Mouse (Mus musculus) brain, embryonic 18.5 days (tissue): ENCODE measurements around the gene Adam34.
"Not testable (repeated sequence)": the region's sequence is repeated elsewhere in the genome, so short reads cannot be mapped to it uniquely, and the experiment has no call there.

Experiments used
- DNase-seq: peaks from one replicate; pipeline ENCODE4 v3.0.0-alpha.2; 2012; ENCODE audit warnings: low read depth, low spot score

The Adam34 gene

GRCm38 (mm10) chr8:43709949-43710348 is at the start of gene Adam34:
Gene Adam34, minus strand, starts transcription at chr8:43710049.
- no peak for DNase-seq

DNA sequence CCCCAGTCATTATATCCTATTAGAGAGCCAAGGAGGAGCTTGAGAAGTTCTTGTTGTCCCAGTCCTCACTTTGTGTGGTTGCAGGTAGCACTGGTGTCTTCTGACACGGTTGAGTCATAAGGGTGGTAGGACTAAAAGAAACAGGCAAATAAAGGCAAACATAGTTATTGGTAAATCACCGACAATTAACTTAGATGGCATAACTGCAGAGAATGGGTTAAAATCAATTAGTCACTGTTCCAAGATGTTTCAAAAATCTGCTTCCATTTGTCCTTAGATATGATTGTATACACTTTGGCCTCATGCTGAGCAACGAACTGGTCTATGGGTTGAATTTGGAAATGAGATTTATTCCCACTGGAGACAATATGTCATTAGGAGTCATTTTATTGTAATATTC is 82.7 kb downstream of the Adam34 start, which contains the start of gene Gm5346:
Gm5346 (minus strand) TSS at position 101 of the 400 bp plus-strand sequence.
- DNase-seq: no peak

- DNase-seq: no peak
Measured at GRCm38 (mm10) chr8:43616046-43616445, 93.8 kb downstream of the Adam34 start.

GRCm38 (mm10) chr8:43603657-43604056 is 106.2 kb downstream of the Adam34 start:
- DNase-seq: not testable (repeated sequence)

GRCm38 (mm10) chr8:43603166-43603565 is 106.7 kb downstream of the Adam34 start:
- not testable (repeated sequence) for DNase-seq
